Mouse (Mus musculus) adipocyte (in vitro differentiated cells): ENCODE data around the gene Vpreb3.

Source experiments
- DNase-seq: peaks from one replicate; pipeline ENCODE4 v3.0.0-alpha.2; 2016; ENCODE audit warnings: low spot score

Gene Vpreb3

GRCm38 (mm10) chr10:75942736-75943477 is at the start of gene Vpreb3:
Gene Vpreb3 (plus strand): TSS chr10:75943057.
- DNase-seq = no peak

GRCm38 (mm10) chr10:75893089-75893750 is 49.6 kb upstream of the Vpreb3 start, which contains the start of gene Derl3:
Gene Derl3 (plus strand): TSS chr10:75893413.
- no peak for DNase-seq

DNA sequence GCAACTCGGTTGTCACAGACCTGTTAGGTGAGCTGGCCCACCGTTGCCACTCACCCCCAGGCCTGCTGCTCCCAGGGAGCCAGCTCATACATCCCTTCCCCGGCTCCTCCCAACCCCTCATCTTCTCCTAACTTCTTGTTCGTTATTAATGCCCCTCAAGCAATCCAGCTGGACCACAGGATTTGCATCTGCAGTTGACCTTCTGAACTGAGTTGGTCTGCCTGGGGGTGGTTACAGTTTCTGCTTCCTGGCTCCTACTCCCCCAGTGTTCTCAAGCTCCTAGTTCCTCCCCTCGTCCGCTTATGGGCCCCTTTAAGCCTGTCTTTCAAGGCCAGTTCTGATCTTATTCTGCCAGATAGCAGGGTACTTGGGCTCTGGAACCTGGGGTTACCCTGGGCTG is 48.3 kb upstream of the Vpreb3 start:
- no peak for DNase-seq

- no peak for DNase-seq
Observed at GRCm38 (mm10) chr10:75895730-75896129, 47.1 kb upstream of the Vpreb3 start.

GRCm38 (mm10) chr10:75896208-75896607 is 46.6 kb upstream of the Vpreb3 start:
- DNase-seq = no peak

- peak; percentile 75 for DNase-seq
Observed at GRCm38 (mm10) chr10:75897373-75897772, 45.5 kb upstream of the Vpreb3 start.

GRCm38 (mm10) chr10:75898039-75898564 is 44.8 kb upstream of the Vpreb3 start:
- DNase-seq = peak; percentile 60

DNA sequence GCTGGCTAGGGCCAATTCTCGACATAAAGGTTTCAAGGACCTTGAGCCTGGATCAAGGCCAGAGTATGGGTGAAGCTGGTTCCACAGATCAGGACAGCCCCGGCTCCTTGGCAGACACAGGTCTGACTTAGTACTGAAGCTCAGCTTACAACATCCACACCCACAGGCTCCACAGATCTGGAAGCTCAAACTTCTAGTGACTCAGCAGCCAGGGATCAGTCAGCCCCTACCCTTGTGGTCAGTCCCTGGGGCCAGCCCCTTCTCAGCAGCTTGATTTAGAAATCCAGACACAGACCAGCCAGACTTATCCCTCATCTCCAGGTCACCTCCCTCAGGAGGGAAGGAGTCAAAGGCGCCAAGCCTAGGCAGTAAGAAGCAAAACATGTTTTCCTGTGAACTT is 44.0 kb upstream of the Vpreb3 start:
- DNase-seq = peak; percentile 96

DNA sequence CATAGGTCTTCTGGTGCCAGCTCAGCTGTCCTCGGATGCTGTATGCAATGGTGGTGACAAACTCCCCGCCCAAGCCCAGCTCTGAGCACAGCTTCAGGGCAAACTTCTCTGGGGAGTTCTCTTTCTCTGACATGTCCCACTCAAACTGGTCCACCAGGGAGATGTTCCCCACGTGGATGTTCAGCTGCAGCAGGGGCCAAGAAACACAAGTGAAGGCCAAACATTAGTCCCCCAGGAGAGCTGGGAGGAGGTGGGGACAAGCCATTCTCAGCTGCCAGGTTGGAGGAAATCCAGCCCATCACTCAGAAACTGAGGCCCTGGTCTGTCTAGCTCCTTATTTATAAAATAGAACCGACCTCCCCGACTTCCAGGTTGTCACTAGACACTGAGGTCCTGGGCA is 38.5 kb upstream of the Vpreb3 start:
- DNase-seq = no peak

GRCm38 (mm10) chr10:75906882-75907281 is 36.0 kb upstream of the Vpreb3 start:
- DNase-seq = no peak

DNA sequence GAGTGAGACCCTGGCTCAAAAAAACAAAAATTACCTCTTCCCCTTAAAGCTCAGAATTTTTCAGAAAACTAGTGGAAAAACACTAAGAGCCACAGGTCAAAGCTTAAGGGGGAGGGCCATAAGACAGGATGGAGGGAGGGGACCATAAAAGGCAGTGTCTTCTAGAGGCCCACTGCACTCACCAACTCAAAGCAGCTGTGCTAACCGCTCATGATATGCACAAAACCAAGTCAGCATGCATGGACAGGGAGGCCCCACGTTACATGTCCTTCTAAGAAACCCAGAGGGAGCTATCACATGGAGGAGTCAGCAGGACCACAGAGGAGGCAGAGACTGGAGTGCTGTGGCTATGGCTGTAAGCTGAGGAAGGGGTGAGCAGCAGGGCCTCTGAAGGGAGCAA is 32.2 kb upstream of the Vpreb3 start:
- no peak for DNase-seq

GRCm38 (mm10) chr10:75913013-75913589 is 29.8 kb upstream of the Vpreb3 start:
- DNase-seq = no peak

DNA sequence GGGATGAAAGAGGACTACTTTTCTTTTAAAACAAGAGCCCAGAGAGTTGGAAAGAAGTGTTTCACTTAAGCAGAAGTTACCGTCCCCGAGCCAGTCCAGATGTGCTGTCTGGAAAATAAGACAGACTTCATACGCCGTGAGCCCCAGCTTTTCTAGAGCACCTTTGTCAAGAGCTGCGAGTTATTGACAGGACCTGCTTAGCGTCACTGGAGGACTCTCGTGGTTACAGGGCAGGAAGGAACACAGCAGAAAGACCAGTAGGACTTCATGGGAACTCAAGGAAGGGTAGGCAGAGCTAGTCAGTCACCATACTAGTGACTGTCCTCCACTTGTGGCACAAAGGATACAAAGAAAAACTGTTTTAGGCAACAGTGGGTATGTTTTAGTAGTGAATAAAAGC is 27.3 kb upstream of the Vpreb3 start:
- DNase-seq = no peak

DNA sequence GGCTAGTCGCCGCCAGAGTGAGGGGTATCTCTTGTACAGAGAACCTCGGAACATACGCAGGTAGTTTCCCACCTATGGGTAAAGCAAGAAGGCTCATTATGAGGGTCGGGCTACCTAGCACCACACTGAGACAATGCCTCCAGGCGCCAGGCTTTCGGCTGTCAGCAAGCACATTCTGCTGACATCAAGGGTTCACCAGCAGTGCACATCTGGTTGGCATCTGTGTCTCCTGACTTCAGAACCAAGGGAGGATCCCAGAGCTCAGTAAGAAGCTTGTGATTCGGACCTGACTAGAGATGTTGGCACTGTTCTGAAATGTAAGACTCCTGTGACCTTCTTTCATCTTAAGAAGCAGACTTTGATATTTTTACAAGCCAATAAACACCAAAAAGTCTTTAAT is 26.0 kb upstream of the Vpreb3 start:
- peak; percentile 28 for DNase-seq

DNA sequence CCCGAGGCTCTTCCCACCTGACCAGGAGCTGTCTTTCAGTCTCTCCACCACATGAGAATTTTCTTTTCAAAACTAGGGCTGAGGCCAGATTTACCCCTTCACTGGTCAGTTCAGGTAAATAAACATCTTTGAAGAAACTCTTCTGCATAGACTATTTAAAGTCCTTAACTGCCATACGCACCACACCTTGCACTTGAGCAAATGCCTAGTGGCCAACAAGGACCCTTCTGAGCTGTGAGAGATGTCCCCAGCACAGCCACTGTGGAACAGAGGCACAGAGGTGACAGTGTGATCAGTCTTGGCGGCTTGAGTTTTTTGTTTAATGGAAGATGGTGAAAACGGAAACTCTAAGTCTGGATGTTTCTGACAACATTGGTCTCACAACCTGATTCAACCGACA is 23.8 kb upstream of the Vpreb3 start:
- no peak for DNase-seq

- DNase-seq = peak; percentile 94
Observed at GRCm38 (mm10) chr10:75921026-75921725, 21.7 kb upstream of the Vpreb3 start, which contains the start of gene Smarcb1. Gene Smarcb1 (minus strand): TSS chr10:75921617.

DNA sequence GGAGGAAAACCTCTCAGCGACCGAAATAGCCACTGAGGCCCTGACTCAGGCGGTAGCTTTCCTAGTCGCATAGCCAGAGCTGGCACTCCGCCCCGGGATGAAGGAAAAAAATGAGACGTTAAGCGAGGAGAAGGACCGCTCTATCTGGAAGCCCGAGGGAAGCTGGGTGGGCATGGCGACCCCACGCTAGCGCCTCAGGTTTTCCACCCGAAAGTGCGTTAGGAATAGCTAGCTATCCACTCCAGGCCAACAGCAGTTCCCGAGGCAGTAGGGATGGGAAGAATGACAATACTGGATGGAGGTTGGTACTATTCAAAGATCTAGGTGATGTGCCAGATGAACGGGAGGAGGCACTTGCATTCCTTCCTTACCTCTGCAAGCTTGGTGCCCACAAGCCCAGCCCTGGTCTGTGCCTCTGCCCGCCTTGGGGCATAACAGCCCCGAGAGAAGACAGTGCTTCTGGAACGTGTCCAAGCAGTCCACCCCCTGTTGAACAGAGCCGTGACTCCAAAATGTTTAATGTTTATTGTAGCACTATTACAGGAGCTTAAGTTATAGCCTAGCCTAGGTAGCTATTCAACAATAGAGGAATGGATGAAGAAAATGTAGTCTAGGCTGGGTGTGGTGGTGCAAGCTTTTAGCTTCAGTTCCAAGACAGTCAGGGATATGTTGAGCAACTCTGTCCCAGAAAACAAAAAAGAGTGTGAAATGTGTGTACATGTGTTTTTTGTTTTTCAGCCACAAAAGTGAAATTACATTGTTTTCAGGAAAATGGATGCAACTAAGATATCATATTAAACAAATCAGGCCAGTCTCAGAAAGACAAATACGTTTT is 20.9 kb upstream of the Vpreb3 start:
- DNase-seq = peak; percentile 73

GRCm38 (mm10) chr10:75924324-75924723 is 18.5 kb upstream of the Vpreb3 start:
- DNase-seq = peak; percentile 51

DNA sequence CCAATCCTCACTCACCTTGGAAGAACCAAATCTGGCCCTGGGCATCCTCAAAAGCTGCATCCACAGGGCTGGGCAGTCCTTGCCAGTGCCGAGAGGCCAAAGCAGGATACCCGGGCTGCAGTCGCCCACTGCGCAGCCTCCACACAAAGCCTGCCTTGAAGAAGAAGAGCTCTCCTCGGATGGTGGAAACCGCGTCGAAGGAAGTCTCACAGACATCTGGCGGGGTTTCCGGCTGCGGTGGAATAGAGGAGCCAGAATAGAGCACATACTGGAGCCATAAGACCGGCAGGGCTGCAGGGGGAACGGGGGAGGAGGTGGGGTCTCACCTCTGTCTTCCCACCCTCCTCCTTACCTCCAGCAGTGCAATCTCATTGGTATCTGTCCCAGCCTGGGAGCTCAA is 16.5 kb upstream of the Vpreb3 start:
- DNase-seq = no peak

DNA sequence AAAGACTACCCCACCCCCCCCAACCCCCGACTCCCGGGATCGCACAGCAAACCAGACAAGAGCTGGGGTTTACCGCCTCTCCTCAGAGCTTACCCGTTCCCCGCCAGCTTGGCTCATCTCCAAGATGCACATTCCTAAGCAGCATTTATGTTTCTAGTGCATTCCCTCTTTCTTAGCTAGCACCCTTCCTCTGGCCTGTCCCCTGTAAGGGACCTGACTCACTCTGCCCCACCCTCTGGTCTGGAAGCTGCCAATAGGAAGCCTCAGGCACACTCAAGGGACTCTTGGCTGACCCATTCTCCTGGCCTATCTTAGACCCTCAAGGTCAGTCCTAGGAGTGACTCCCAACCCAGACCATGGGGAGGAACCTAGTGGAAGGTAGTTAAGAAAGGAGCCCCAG is 12.6 kb upstream of the Vpreb3 start:
- peak; percentile 53 for DNase-seq

DNA sequence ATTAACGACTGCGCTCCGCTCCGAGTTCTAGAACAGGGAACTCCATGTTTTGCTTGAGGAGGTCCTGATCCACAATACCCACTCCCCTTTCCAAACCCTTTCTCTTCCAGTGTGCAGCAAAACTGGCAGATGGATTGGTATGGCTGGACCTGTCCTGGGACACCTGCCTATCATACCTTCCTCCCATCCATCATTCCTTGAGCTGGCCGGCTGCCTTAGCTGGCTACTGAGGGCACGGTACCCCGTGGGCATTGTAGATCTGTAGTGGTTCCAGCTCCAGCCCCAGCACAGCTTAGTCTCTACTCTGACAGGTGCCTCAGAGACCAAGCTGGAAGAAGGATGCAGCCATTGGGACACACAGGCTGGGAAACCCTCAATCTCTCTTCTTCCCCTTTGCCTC is 11.5 kb upstream of the Vpreb3 start:
- DNase-seq = no peak
